Mouse (Mus musculus) adrenal gland (tissue): ENCODE measurements around the gene Midn.

Source experiments
- intact Hi-C: fragments of 180-260 bp; cut with DNase I; formaldehyde crosslinking; loops from one replicate; pipeline ENCODE4 v1.15.1; 2025

Midn gene

GRCm38 (mm10) chr10:80169070-80169469, 21.0 kb downstream of the Midn start:
- intact Hi-C loops = no loop called here

- intact Hi-C loops = no loop called here
Measured at GRCm38 (mm10) chr10:80169651-80170050, 21.6 kb downstream of the Midn start.

- intact Hi-C loops = no loop called here
Measured at GRCm38 (mm10) chr10:80170052-80170451, 22.0 kb downstream of the Midn start.

- intact Hi-C loops = no loop called here
Measured at GRCm38 (mm10) chr10:80170601-80171021, 22.5 kb downstream of the Midn start.

- intact Hi-C loops = no loop called here
Measured at GRCm38 (mm10) chr10:80171252-80171651, 23.2 kb downstream of the Midn start.

GRCm38 (mm10) chr10:80171760-80172526, 23.9 kb downstream of the Midn start:
- intact Hi-C loops = no loop called here

DNA sequence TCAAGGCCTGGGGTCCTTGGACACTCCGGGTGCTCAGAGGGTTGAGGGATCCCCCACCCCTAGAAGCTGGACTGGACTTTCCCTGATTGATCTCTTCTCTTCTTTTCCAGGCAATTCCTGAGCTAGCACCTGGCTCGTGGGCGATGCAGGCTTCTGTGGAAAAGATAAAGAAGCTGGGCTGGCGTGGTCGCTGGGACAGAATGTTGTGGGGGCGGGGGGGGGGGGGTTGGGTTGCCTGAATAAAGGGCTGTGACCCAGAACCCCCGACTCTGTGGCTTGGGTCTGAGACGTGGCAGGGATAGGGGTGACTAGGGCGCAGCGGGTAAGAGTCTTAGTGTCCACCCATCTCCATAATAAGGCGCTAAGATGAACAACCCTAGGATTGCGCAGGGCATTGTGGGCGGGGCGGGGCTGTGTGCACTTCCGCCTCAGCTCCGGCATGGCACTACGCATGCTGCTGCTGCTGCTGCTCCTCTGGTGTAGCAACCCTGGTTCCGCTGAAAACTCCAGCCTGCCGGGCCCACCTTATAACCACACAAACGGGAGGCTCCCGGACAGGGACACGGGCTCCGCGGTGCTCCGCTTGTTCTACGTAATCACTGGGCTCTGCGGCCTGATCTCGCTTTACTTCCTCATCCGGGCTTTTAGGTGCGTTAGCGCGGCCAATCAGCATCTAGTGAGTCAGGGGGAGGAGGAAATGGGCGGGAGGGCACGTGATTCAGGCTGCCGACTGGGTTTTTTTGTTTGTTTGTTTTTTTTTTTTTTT, 24.6 kb downstream of the Midn start, which contains the start of gene 1600002K03Rik:
TSS of gene 1600002K03Rik (plus strand) at position 418 of the 766 bp plus-strand sequence.
- intact Hi-C loops = no loop called here

DNA sequence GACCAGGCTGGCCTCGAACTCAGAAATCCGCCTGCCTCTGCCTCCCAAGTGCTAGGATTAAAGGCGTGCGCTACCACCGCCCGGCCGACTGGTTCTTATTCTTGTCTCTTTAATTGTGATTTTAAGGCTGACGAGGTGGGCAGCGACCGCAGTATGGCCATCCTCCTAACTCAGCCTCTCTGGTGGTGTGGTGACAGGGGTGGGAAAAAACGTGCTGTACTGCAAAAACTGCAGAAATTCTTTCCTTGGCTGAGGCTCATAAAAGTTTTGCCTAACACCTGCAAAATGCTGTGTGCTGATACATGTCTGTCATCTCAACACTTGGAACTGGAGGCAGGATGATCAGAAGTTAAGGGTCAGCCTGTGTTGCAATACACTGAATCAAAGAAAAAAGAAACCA, 25.3 kb downstream of the Midn start:
- intact Hi-C loops = no loop called here

GRCm38 (mm10) chr10:80173955-80174640, 26.0 kb downstream of the Midn start:
- intact Hi-C loops = no loop called here

GRCm38 (mm10) chr10:80174705-80175104, 26.6 kb downstream of the Midn start:
- intact Hi-C loops = loop anchor here (1.0 kb wide), 1 partner anchor 71 kb away; no protein-coding TSS in a partner anchor

DNA sequence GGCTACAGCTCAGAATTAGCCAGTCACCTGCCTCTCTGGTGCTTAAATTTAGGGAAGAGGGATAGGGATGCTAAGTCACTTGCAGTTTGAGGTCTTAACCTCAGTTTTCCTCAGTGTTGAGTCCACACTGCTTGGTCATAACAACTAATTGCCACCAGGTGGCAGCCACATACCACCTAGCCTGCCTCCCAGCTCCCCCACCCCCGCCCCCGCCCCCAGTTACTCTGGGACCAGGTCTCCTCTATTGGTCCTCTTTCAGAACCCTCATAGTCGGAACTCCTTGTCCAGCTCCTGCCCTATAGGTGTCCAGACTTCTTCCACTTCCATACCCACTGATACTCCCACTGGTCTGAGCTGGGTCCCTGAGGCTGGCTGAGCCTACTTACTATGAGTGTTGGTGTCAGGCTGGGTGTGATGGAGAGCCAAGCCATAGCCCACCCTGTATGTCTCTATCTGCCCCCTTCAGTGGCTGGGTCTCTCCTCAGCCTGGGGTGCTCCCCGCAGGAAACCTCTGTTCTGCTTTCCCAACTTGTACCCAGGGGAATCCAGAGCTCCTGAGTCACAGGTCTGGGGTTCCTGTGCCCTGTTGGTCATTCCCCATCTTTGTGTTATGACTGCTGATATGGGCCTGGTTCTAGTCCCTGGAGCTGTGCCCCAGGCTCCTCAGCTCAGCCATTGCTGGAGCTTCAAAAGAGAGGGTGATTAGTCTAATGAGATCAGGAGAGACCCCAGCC, 27.6 kb downstream of the Midn start:
- intact Hi-C loops = loop anchor here (1.0 kb wide), 1 partner anchor 70 kb away; no protein-coding TSS in a partner anchor

DNA sequence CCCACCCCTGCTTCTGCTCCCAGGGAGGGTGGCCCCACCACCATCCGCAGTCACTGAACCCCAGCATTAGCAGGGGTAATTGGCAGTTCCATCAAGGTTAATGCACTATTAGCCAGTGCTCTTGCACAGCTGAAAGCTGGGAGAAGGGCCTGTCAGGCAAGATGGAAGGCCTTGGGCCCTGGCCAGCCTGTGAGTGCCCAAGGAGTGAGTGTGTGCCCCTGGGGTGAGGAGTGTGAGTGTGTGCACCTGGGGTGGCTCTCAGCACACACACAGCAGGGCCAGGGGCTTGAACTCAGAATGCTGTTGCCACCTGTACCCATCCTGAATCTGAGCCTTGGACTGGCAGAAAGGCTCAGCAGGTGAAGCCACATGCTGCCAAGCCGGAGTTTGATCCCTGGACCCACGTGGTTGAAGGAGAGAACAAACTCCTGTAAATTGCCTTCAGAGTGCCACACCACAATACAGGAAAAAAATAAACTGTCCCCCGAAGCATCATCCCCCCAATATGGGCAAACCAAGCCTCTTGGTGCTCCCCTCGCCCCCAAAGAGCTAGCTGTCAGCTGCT, 28.3 kb downstream of the Midn start:
- intact Hi-C loops = no loop called here

DNA sequence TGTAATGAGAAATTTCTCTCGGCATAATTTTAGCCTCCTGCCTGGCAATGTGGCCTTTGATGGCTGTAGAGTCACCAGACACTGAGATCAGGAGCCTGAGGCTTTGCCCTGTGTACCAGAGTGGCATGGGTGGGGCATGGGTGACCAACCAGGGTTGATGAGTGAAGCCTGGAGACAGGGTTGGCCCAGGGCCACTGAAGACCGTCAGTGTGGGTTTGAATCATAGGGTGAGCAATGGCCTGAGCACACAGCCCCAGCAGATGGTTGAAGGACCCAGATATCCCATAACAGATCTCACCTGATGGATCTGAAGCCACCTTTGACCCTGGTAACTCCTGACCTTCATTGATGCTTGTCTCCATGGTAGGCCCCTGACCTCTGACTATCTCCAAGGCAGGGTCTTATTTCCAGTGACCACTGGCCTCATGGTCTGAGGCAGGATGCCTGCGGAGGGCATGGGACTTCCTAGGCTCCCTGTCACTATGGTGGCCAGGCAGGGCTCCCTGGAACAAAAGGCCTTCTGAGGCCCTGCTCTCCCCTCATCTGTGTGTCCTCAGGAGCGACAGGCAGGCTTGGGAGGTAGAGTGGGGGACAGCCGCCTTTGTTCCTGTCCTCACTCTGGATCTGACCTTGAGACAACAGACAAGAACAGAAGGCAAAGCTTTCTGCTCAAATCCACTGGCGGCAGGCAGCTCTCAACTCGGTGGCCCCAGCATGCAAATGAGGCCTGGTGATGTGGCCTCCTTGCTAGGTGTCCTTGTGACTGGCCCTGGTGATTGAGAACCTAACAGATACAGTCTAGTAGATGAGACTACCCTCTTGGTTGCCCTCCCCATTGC, 29.6 kb downstream of the Midn start:
- intact Hi-C loops = no loop called here

DNA sequence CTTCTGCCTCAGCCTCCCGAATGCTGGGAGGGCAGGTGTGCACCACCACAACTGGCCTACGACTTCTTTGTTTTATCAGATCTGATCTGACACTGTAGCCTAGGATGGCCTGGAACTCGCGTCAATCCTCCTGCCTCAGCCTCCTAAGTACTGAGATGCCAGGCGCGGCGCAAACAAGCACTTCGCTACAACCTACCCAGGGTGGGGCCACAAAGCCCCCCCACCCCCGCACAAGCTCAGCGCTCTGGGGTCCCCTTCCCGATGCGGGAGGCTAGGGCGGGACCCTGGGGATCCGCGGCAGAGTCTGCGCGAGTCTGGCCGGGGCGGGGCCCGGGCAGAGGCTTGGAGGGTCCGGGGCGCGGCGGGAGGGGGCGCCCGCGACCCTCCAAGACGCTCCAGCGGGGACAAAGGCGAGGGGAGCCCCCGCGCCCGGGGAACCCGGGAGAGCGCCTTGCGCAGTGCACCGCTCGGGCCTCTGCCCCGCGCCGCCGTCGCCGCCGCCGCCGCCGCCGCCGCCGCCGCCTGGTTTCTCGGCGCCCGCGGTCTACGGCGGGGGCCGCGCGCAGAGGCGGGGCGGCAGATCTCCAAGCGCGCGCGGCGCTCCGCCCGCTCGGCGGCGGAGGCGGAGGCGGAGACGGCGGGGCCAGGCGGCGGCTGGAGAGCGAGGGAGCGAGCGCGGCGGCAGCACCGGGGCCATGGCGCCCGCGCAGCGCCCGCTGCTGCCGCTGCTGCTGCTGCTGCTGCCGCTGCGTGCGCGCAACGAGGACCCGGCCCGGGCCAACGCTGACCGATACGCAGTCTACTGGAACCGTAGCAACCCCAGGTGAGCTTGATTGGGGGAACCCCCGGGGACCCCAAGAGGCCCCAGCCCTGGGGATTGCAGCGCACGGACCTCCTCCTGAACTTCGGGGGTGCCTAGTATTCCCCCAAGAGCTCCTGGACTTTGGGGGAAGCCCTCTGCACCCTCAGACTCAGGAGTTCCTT, 31.3 kb downstream of the Midn start, which contains the start of gene Efna2:
TSS of gene Efna2 (plus strand) at position 415 of the 984 bp plus-strand sequence.
- intact Hi-C loops = no loop called here

DNA sequence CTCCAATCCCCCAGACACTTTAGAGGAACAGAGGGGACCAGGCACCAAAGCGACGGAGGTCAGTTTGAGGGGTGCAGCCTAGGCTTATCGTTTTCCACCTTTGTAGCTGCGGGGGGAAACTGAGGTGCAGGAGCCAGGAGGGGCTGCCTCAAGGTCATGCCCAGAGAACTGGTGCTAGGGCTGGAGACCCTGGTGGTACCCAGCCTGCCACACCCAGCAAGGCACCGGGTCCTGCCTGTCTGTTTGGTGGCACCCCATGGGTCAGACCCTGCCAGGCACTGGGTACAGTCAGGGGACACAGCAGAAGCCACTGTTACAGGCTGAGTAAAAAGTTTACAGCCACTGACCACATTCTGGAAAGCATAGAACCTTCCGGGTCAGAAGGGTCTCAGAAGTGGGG, 32.2 kb downstream of the Midn start:
- intact Hi-C loops = no loop called here

DNA sequence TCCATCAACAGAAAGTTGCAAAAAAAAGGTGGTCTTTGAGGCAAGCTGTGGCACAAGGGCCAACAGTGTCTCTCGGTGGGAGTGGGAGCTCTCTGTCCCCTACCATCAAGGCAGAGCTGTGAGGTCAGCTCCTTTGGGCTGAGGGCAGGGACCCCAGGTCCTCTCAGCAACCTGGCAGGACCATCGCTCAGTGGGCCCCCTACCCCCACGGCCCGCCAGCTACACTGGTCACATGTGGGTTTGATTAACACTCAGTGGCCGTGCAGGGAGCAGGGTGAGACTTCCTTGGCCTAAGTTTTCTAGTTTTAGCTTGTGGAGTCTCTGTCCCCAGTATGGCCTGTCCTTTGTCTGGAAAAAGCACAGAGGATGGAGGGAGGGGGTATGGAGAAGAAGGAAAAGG, 32.8 kb downstream of the Midn start:
- intact Hi-C loops = no loop called here

- intact Hi-C loops = no loop called here
Measured at GRCm38 (mm10) chr10:80182547-80182946, 34.5 kb downstream of the Midn start.

GRCm38 (mm10) chr10:80186649-80187048, 38.6 kb downstream of the Midn start:
- intact Hi-C loops = no loop called here

DNA sequence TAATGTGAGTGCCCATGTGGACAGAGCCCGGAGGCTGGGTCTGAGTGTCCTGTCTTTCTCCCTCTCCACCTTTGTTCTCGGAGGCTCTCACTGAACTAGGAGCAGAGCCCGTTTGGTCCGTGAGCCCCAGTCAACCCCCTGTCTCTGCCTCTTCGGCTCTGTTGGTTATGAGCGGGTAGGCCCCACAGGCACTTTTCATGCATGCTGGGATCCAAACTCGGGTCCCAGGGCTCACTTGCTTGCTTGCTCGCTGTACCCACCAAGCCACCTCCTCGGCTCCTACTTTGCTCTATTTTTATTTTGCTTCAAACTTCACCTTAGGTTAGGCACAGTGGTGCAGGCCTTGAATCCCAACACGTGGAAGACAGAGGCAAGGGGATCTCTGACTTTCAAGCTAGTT, 39.7 kb downstream of the Midn start:
- intact Hi-C loops = no loop called here
